Mouse (Mus musculus) hindbrain, embryonic 11.5 days (tissue): ENCODE results near the gene Adcy5. TPM values are rescaled to one million over a fixed set of nuclear protein-coding genes. Genes with fewer than 3 reads are reported as not detected.

Experiments
- ATAC-seq: fragments of 200-750 bp; cut with Nextera tagmentation; 2 replicates; pipeline ENCODE4 v1.8.0; 2017; ENCODE audit warnings: mild to moderate bottlenecking, moderate TSS enrichment, moderate library complexity; ENCODE audit not compliant: low FRiP score
- DNase-seq: peaks from one replicate; pipeline ENCODE4 v3.0.0-alpha.2; 2015; ENCODE audit warnings: low spot score
- H3K27ac ChIP-seq: fragments of 300-500 bp; sonication (generic); 2 replicates; pipeline ENCODE4 v1.5.1; 2014; ENCODE audit warnings: mild to moderate bottlenecking, low read depth, low read length
- H3K27me3 ChIP-seq: fragments of 300-500 bp; sonication (generic); 2 replicates; pipeline ENCODE4 v1.6.1; 2014; ENCODE audit warnings: mild to moderate bottlenecking, low read length, moderate library complexity, mixed read lengths; ENCODE audit not compliant: control insufficient read depth, insufficient read depth
- H3K36me3 ChIP-seq: fragments of 300-500 bp; sonication (generic); 2 replicates; pipeline ENCODE4 v1.6.1; 2014; ENCODE audit warnings: mild to moderate bottlenecking, low read length, moderate library complexity, mixed read lengths; ENCODE audit not compliant: control insufficient read depth, insufficient read depth
- H3K4me1 ChIP-seq: fragments of 300-500 bp; sonication (generic); replicated peaks from 2 replicates; pipeline ENCODE4 v1.6.1; 2014; ENCODE audit warnings: low read length, mixed read lengths; ENCODE audit not compliant: control insufficient read depth, insufficient read depth
- H3K4me2 ChIP-seq: fragments of 300-500 bp; sonication (generic); replicated peaks from 2 replicates; pipeline ENCODE4 v1.6.1; 2014; ENCODE audit warnings: mild to moderate bottlenecking, low read depth, low read length
- H3K4me3 ChIP-seq: fragments of 300-500 bp; sonication (generic); 2 replicates; pipeline ENCODE4 v1.5.1; 2014; ENCODE audit warnings: low read depth, low read length
- H3K9ac ChIP-seq: fragments of 300-500 bp; sonication (generic); 2 replicates; pipeline ENCODE4 v1.6.1; 2014; ENCODE audit warnings: low read depth, low read length
- H3K9me3 ChIP-seq: fragments of 300-500 bp; sonication (generic); 2 replicates; pipeline ENCODE4 v1.6.1; 2016; ENCODE audit warnings: low read length; ENCODE audit not compliant: control insufficient read depth
- WGBS: fragments of 180-500 bp; shearing (Covaris S2); extraction: QIAGEN DNeasy Blood & Tissue Kit; methylation state at CpG from one replicate; pipeline ENCODE4 v1.1.7; 2014; 5-methylcytosine and 5-hydroxymethylcytosine counted together
- polyA plus RNA-seq: library from polyadenylated mRNA; unstranded; fragments of >200 nt; fragmentation: Nextera tagmentation; extraction: Ambion mirVana; gene quantifications from 2 replicates; pipeline ENCODE4 v1.2.1, GENCODE M21; 2014

The Adcy5 gene
- polyA plus RNA-seq, 1 experiment from 2014 or later = 2.9 TPM

- H3K9me3 ChIP-seq = no peaks in the 10 kb centered on the region
- no peaks in the 10 kb centered on the region for H3K27me3 ChIP-seq
- ATAC-seq (no peak), DNase-seq (no peak)
- no peak overlapping the region for H3K9ac ChIP-seq
- 90% methylated on average over 14 of the region's 14 CpGs for WGBS
- no peaks in the 10 kb centered on the region for H3K36me3 ChIP-seq
- H3K4me3 ChIP-seq = no peak overlapping the region
- H3K4me1 ChIP-seq = 0 out of 2 replicates have a peak, but pooled peaks cover 3% of the 10 kb centered on the region
- H3K4me2 ChIP-seq = no peak overlapping the region
- H3K27ac ChIP-seq = no peak overlapping the region
Measured at GRCm38 (mm10) chr16:35224716-35225115, 70.0 kb downstream of the Adcy5 start.

GRCm38 (mm10) chr16:35229582-35229981 lies 74.9 kb downstream of the Adcy5 start:
- Histone ChIP-seq H3K4me1 (0 out of 2 replicates have a peak, but pooled peaks cover 4% of the 10 kb centered on the region), H3K4me3 (no peak overlapping the region), H3K9ac (no peak overlapping the region), H3K4me2 (no peak overlapping the region), H3K27ac (no peak overlapping the region), H3K36me3 (no peaks in the 10 kb centered on the region), H3K27me3 (no peaks in the 10 kb centered on the region), H3K9me3 (no peaks in the 10 kb centered on the region)
- 76% methylated on average over 11 of the region's 11 CpGs for WGBS
- no peak for ATAC-seq
- DNase-seq = no peak

GRCm38 (mm10) chr16:35232153-35232750 lies 77.6 kb downstream of the Adcy5 start:
- no peak overlapping the region for H3K27ac ChIP-seq
- H3K4me3 ChIP-seq = no peak overlapping the region

GRCm38 (mm10) chr16:35233329-35233728 lies 78.7 kb downstream of the Adcy5 start:
- H3K36me3 ChIP-seq = no peaks in the 10 kb centered on the region
- ATAC-seq (no peak), DNase-seq (no peak)
- H3K9me3 ChIP-seq = no peaks in the 10 kb centered on the region
- no peak overlapping the region for H3K9ac ChIP-seq
- H3K4me3 ChIP-seq = no peak overlapping the region
- H3K27ac ChIP-seq = no peak overlapping the region
- 0 out of 2 replicates have a peak, but pooled peaks cover 4% of the 10 kb centered on the region for H3K4me1 ChIP-seq
- no peak overlapping the region for H3K4me2 ChIP-seq
- no peaks in the 10 kb centered on the region for H3K27me3 ChIP-seq
- WGBS = 85% methylated on average over 4 of the region's 4 CpGs

More at GRCm38 (mm10) chr16:35232153-35232750, 77.6 kb downstream of the Adcy5 start:
- 37% methylated on average over 14 of the region's 14 CpGs for WGBS
- H3K9ac ChIP-seq = no peak overlapping the region
- DNase-seq = peak; percentile 40
- no peak for ATAC-seq
- H3K27me3 ChIP-seq = no peaks in the 10 kb centered on the region
- no peaks in the 10 kb centered on the region for H3K9me3 ChIP-seq
- H3K36me3 ChIP-seq = no peaks in the 10 kb centered on the region
- no peak overlapping the region for H3K4me2 ChIP-seq
- H3K4me1 ChIP-seq = 0 out of 2 replicates have a peak, but pooled peaks cover 4% of the 10 kb centered on the region

GRCm38 (mm10) chr16:35237091-35237490 lies 82.4 kb downstream of the Adcy5 start:
- Histone ChIP-seq H3K36me3 (no peaks in the 10 kb centered on the region), H3K4me1 (peaks cover 6% of the 10 kb centered on the region; the same call in 1 of the 2 replicates), H3K4me3 (no peak overlapping the region), H3K27me3 (no peaks in the 10 kb centered on the region), H3K27ac (no peak overlapping the region), H3K4me2 (no peak overlapping the region), H3K9me3 (no peaks in the 10 kb centered on the region), H3K9ac (no peak overlapping the region)
- WGBS = 83% methylated on average over 7 of the region's 7 CpGs
- ATAC-seq (no peak), DNase-seq (no peak)

GRCm38 (mm10) chr16:35239318-35239965 lies 84.8 kb downstream of the Adcy5 start:
- DNase-seq = no peak

GRCm38 (mm10) chr16:35239966-35240730 lies 85.5 kb downstream of the Adcy5 start:
- no peak for ATAC-seq
- Histone ChIP-seq H3K4me3 (no peak overlapping the region), H3K4me2 (no peak overlapping the region), H3K9ac (no peak overlapping the region), H3K27me3 (no peaks in the 10 kb centered on the region), H3K4me1 (peaks cover 6% of the 10 kb centered on the region; the same call in 1 of the 2 replicates), H3K9me3 (no peaks in the 10 kb centered on the region), H3K36me3 (no peaks in the 10 kb centered on the region), H3K27ac (no peak overlapping the region)
- 93% methylated on average over 4 of the region's 4 CpGs for WGBS
- DNase-seq = no peak

More at GRCm38 (mm10) chr16:35239318-35239965, 84.8 kb downstream of the Adcy5 start:
- peaks cover 6% of the 10 kb centered on the region; the same call in 1 of the 2 replicates for H3K4me1 ChIP-seq
- peak overlapping the region; percentile 28 for H3K9ac ChIP-seq
- H3K27ac ChIP-seq = no peak overlapping the region
- no peak overlapping the region for H3K4me2 ChIP-seq
- H3K36me3 ChIP-seq = no peaks in the 10 kb centered on the region
- H3K4me3 ChIP-seq = no peak overlapping the region
- no peaks in the 10 kb centered on the region for H3K9me3 ChIP-seq
- no peak for ATAC-seq
- no peaks in the 10 kb centered on the region for H3K27me3 ChIP-seq
- WGBS = 62% methylated on average over 12 of the region's 12 CpGs

- no peaks in the 10 kb centered on the region; the same call in 1 of the 2 replicates for H3K36me3 ChIP-seq
- no peak for DNase-seq
- H3K27ac ChIP-seq = no peak overlapping the region
- WGBS = 56% methylated on average over 3 of the region's 3 CpGs
- H3K4me2 ChIP-seq = no peak overlapping the region
- no peaks in the 10 kb centered on the region for H3K9me3 ChIP-seq
- no peak for ATAC-seq
- no peak overlapping the region for H3K9ac ChIP-seq
- no peaks in the 10 kb centered on the region for H3K27me3 ChIP-seq
- no peaks in the 10 kb centered on the region for H3K4me1 ChIP-seq
- H3K4me3 ChIP-seq = no peak overlapping the region
Measured at GRCm38 (mm10) chr16:35247364-35247763, 92.7 kb downstream of the Adcy5 start.
